ENCODE assay signal across 8 mouse cellular contexts in the genomic region with DNA sequence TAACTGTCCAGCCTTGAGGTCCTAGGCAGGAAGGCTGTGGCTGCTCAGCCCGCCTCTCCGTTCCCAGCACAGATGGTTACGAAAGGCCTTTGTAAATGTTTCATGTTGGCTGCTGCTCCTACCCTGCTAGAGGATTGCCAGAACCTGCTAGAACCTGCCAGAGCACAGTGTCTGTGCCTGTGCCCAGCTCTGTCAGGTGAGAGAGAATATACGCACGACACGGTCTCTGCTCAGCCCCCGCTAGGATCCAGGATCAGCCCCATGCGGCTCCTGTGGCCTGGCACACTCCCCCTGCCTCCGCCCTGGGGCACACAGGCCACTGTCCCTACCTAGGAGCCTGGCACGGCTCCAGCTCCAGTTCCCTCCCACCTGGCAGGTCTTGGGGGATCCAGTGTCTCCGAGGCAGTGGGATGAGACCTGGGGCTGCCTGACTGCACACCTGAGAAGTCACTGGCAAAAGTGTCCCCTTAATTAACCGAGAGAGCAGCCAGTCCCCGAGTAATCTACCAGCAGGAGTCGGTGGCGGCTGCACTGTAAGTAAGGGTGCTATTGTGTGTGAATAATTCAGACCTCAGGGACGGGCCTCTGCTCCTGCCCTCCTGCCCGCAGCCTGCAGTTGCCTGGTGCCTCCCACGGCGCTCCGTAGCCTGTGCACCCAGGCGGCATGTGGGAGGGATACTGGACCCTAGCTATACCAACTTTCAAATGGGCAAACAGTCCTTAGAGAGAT.
DNase-seq lines count a peak whose midpoint lies in the region; ATAC-seq lines count a peak whose summit lies in the region.

No protein-coding gene starts in this region.

- 31% methylated on average over 21 of the region's 21 CpGs for WGBS in forebrain, embryonic 16.5 days
- 62% methylated on average over 21 of the region's 21 CpGs for WGBS in limb, embryonic 15.5 days

- H3K4me2 ChIP-seq in forebrain, embryonic 16.5 days (ENCODE audit: low read length), result no peak overlapping the region
- peak overlapping the region; percentile 5; the same call in 1 of the 2 replicates for H3K4me2 ChIP-seq in limb, embryonic 15.5 days

- H3K4me1 ChIP-seq in forebrain, embryonic 16.5 days (replicated peaks; ENCODE audit: control insufficient read depth, insufficient read depth, low read length), result peaks cover 62% of the 10 kb centered on the region
- peaks cover 67% of the 10 kb centered on the region for H3K4me1 ChIP-seq in limb, embryonic 15.5 days

- no peaks in the 10 kb centered on the region for H3K36me3 ChIP-seq in forebrain, embryonic 16.5 days (ENCODE audit: control insufficient read depth, insufficient read depth)
- H3K36me3 ChIP-seq in limb, embryonic 15.5 days, result no peaks in the 10 kb centered on the region

- no peaks in the 10 kb centered on the region for H3K9me3 ChIP-seq in forebrain, embryonic 16.5 days (ENCODE audit: control insufficient read depth, low read length)
- H3K9me3 ChIP-seq in limb, embryonic 15.5 days, result no peaks in the 10 kb centered on the region

- no peaks in the 10 kb centered on the region for H3K27me3 ChIP-seq in forebrain, embryonic 16.5 days (replicated peaks; ENCODE audit: control insufficient read depth, insufficient read depth, low read length)
- H3K27me3 ChIP-seq in limb, embryonic 15.5 days, result peaks cover 12% of the 10 kb centered on the region; the same call in 1 of the 2 replicates

- H3K9ac ChIP-seq in forebrain, embryonic 16.5 days (replicated peaks; ENCODE audit: low read depth, low read length), result peak overlapping the region; percentile 14; the same call in 1 of the 2 replicates
- H3K9ac ChIP-seq in limb, embryonic 15.5 days, result no peak overlapping the region

- DNase-seq in gastrocnemius, adult 18-20 months (ENCODE audit: low spot score), result peak; percentile 61
- DNase-seq in gastrocnemius, postnatal 4 days (ENCODE audit: low spot score in 2 of 2), result no peak
- peak; percentile 49 for DNase-seq in retina, postnatal 1 day
- no peak for DNase-seq in retina, embryonic 14.5 days (ENCODE audit: low spot score)
- no peak for DNase-seq in Muller cell, postnatal 12 days (ENCODE audit: inconsistent ontology term)
- no peak for DNase-seq in embryo, embryonic 9.5 days (ENCODE audit: extremely low spot score)

- peak overlapping the region; percentile 64 for H3K27ac ChIP-seq in forebrain, embryonic 16.5 days (ENCODE audit: low read length)
- peak overlapping the region; percentile 73 for H3K27ac ChIP-seq in limb, embryonic 15.5 days

- no peak overlapping the region for H3K4me3 ChIP-seq in forebrain, embryonic 16.5 days (replicated peaks; ENCODE audit: low read length)
- H3K4me3 ChIP-seq in limb, embryonic 15.5 days, result no peak overlapping the region

- peak; percentile 32 for ATAC-seq in forebrain, embryonic 16.5 days
- peak; percentile 23; the same call in 1 of the 2 replicates for ATAC-seq in limb, embryonic 15.5 days (ENCODE audit: insufficient number of reproducible peaks, low FRiP score, low TSS enrichment, low read depth)

Comparison
In these comparisons a context has a peak if more than half of its experiments do, and no peak if none do; other contexts are left out.
1. DNase-seq: peak in gastrocnemius, adult 18-20 months (single experiment) and retina, postnatal 1 day (single experiment); none in gastrocnemius, postnatal 4 days (0 of 2), retina, embryonic 14.5 days (single experiment), Muller cell, postnatal 12 days (single experiment) and embryo, embryonic 9.5 days (single experiment).